Mouse (Mus musculus): Measurements from ENCODE around the gene Plcd1.
A peak's percentile ranks its signal among the peaks of the same experiment; 100 is the strongest.

Gene Plcd1

GRCm38 (mm10) chr9:119052154-119052944 is 41.0 kb downstream of the Plcd1 start, which contains the start of gene Vill:
Gene Vill, plus strand, starts transcription at chr9:119052778.
- no peak for DNase-seq

DNA sequence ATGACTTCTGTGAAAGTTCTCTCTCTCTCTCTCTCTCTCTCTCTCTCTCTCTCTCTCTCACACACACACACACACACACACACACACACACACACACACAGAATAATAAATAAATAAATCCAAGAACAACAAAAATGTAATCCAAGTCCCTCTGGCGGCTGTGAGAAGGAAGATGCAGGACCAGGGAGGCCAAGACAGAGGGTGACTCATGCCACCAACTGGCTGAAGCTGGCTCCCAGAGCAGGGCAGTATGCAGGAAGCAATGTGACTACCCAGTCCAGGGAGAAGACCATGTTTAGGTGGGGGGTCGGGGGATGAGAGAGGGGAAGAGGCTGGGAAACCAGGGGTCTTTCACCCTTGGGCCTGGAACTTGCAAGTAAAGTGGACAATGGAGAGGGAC is 42.1 kb downstream of the Plcd1 start:
- DNase-seq, result no peak

DNA sequence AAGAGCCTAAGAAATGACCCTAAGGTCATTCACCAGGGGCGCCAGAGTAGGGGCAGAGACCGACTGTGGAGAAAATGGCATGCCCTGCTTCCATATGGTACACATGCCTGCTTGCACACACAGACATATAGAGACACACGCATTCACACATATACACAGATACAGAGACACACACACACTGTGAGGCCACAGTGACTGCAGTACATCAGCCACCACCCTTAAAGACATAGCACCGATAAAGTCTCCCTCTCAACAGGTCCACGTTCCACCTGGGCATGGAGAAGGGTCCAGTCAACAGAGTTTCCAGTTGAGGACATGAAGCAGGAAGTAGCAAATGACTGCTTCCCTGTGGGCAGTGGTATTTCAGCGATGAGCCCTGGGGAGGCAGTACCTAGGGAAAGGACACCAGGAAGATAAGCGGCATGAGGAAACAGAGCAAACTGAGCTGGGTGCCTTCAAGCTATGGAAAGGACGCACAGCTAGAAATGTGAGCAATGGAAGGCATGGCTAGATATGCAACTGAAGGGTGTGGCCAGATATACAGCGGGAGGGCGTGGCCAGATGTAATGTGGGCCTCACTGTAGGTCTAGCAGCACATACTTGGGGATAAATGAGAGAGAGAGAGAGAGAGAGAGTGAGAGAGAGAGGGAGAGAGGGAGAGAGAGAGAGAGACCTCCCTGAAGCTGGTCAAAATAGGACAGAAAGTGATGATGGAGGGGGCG is 45.0 kb downstream of the Plcd1 start:
- DNase-seq, result no peak

GRCm38 (mm10) chr9:119040101-119040775 is 53.1 kb downstream of the Plcd1 start:
- DNase-seq, result no peak

GRCm38 (mm10) chr9:119038574-119038973 is 54.7 kb downstream of the Plcd1 start:
- no peak for DNase-seq

DNA sequence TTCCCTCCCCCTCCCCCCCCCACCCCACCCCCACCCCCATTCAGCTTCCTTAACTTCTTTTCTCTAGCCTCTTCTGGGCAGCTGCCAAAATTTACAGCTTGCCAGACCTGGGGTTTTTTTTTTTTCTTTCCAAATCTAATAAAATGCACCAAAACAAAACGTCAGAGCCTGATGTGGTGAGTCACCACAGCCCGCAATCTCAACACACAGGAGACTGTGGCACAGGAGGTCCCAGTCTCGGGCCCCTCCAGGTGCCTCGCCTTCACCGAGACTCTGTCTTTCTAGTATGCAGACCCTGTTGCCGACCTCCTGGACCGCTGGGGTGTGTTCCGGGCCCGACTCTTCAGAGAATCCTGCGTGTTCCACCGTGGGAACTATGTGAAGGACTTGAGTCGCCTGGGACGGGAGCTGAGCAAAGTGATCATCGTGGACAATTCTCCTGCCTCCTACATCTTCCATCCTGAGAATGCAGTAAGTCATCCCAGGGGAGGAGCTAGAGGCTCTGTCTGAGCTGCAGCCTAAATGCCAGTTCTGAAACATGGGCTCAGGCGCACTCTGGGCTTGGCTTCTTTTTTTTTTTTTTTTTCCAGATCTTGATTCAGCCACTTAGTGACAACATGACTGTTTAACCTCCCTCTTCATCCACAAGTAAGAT is 56.1 kb downstream of the Plcd1 start:
- no peak for DNase-seq

- no peak for DNase-seq
These were observed 57.5 kb downstream of the Plcd1 start for GRCm38 (mm10) chr9:119035836-119036235.

DNA sequence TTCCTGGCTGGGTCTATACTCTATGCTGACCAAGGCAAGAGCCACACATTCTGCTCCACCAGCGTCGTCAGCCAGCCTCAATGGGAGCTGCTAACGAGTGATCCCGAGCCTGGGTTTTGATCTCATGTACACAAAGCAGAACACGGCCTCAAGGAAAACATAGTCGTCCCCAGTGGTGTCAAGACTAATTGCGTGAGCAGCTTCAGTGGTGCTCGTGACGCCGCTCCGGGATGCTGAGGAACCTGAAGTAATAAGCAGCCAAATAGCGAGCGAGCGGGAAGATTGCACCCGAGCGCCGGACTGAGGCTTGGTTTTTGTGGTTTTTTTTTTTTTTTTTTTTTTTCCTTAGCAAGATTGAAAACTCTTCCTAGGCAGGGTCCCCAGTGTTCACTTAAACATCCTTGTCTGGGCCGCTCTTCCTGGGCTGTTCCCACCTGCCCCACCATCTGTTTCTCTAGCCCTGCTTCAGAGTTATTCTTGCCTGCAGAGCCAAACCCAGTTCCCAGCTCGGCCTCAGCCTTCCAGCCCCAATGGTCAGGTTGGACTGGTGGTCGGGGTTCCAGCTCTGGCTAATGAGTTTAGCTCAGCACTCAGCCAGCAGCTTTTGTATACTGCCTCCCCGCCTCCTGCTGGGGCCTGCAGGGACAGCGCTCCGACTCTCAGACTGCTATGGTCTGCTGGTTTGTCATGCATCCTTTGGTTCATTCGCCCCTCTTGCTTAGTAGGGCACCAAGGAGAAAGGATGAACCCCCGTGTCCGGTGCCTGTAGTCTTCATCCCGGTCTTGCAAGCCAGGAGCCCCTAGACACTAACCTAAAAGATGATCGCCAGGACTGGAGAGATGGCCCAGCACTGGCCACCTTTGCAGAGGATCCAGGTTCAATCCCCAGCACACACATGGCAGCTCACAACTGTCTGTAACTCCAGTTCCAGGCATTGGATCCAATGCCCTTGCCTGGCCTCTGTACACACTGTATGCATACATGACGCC is 58.3 kb downstream of the Plcd1 start:
- no peak for DNase-seq

DNA sequence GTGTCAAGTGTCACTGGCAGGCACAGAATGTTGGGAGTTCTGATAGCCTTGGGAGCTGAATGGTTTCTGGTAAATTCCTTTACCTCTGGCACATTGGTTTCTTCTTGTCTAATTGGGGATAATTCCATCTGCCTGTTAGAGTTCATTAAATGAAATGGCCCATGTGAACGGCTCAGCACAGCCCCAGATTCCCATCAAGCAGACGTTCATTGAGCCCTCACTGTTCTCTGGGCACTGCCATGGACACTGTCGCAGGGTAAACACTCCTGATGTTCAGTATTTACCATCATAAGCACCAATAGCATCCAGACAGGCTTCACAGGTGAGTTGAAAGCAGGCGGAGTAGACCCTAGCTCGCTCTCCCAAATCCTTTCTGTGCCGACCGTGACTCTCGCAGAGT is 59.2 kb downstream of the Plcd1 start:
- DNase-seq, result no peak

DNA sequence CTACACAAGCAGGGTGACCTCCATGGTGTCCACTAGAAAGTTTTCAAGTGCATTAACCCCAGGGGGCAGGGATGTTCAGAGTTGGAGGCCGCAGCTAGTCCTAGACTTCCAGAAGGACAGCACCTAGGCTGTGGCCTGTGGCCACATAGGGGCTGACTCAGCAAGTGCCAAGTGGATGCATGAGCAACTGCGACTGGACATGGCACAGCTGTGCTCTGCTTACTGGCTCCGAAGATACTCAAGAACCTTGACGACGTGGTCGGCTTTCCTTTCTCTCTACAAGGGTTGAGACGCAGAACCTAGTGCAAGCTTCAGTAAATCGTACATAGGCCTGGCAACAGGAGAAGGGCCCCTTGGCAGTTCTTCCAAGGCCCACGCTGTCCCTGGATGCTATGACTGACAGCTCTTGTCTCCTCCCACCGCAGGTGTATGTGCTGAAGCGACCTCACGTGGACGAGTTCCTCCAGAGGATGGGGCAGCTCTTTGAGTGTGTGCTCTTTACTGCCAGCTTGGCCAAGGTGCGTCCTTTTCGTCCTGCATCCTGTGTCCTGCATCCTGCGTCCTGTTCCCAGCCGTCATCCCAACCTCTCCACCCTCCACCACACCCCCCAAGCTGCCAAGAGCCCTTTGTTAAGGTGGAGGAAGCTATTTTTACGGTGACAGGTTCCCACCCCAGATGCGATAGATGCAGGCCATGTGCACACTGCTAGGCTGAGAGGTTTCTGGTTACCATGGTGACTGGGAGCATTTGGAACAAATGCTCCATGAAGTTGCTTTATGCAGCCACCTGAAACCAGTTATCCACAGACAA is 60.0 kb downstream of the Plcd1 start:
- DNase-seq, result no peak

DNA sequence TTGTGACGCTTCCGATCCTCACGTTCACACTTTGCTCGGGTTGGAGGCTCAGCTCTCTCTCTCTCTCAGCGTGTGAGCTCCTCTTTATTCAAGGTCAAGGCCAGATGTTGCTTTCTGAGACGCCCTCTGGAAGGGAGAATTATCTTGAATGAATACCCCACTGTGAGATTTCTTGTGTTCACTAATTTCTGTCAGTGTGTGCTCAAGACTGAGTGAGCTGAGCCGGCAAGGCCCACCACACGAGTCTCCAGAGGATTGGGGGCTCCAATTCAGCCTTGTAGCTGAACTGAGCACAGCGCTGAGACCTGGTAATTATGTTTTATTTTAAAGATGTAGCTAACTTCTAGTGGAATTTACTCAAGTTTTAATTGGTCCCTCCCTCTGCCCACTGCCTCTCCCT is 60.8 kb downstream of the Plcd1 start:
- no peak for DNase-seq

GRCm38 (mm10) chr9:119031772-119032171 is 61.5 kb downstream of the Plcd1 start:
- DNase-seq, result no peak

DNA sequence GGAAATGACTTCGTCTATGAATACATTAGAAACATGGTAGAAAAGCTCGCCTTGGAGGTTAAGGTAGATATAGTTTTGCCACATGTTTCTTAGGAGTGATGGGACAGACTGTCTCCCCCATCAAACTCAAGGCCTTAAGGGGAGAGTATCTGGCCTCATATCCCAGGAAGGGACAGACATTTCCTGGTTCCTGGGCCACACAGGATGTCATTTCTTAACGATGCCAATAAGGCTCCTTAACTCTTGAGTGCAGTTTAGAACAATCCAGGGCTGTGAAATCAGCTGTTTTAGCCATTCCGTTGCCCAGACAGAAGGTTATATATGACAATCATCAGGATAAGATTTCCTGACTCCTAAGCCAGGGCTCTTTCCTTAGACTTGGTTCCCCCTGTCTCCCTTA is 62.3 kb downstream of the Plcd1 start:
- no peak for DNase-seq

DNA sequence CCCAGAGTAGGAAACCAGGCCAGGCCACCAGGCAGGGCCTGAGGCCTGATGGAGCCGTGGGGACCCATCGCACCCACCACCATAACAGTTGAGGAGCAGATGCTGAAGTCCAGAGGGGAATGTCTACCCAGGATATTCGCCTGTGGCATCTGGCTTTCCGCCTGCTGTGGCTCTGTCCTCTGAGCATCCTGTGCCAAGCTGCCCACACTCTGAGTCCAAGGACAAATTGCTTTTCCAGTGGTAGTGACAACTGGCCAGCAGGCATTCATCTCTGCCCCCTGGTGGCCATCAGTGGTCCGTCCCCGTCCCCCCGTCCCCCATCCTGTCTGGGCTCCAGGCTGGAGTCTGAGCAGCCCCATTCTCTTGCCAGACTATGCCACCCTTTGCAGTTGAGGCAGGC is 63.7 kb downstream of the Plcd1 start:
- peak; percentile 58 for DNase-seq

GRCm38 (mm10) chr9:119028226-119029195 is 64.8 kb downstream of the Plcd1 start:
- no peak for DNase-seq

DNA sequence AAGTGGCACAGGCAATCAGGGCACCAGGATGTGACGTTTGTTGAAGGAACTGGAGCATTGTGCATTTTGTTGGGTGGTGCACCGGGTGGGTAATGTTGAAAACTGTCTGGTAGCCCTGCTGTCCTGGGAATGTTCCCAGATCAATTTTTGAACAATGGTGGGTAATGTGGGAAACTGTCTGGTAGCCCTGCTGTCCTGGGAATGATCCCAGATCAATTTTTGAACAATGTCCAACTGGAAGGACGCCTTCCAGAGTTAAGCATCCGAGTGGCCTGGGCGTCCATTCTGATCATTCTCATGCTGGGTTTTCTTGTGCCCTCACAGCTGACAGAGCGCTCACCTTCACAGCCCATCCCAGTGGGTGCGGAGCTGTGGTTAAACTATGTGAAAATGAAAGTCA is 66.0 kb downstream of the Plcd1 start:
- DNase-seq, result no peak

- no peak for DNase-seq
These were observed 67.4 kb downstream of the Plcd1 start for GRCm38 (mm10) chr9:119025832-119026331.

DNA sequence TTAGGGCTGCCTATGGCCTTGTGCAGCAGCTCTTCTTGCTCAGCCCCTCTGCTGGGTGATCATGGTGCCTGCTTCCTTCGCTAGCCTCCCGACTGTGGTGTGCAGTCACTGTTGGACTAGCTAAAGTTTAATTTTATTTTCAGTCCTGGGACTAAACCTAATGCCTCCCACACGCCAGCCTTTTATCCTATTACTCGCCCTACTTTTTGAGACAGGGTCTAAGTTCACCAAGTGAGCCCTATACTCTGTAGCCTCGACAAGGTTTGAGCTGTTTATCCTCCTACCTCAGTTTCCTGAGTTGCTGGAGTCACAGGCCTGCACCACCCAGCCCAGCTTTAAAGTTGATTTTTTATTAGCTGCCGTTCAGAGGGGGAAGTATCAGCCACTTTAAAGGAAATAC is 68.0 kb downstream of the Plcd1 start:
- DNase-seq, result no peak

DNA sequence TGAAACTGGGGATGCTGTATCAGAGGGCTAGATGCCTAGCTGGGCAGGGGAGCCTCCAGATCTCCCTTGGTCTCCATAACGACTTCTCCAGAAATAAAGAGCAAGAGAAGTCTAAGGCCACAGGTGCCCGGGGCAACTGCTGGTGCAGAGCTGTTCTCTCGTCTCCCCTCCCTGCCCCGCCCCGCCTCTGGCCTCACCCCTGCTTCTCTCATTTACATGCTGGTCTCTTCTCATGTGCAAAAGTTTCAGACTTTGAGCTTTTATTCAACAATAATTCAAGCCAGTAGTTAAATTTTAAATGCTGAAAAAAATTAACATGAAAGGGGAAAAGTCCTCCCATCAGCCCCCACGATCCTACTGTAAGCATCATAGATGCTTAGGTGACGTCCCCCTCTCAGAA is 71.6 kb downstream of the Plcd1 start:
- DNase-seq, result no peak

Data from right cerebral cortex, postnatal 4 days (tissue).